Mouse (Mus musculus): ENCODE measurements around the gene Sept6.

Sept6 gene

GRCm38 (mm10) chrX:36991694-36992093 lies at the start of gene Sept6:
Sept6 (minus strand) TSS chrX:36991794.
- DNase-seq = no peak

GRCm38 (mm10) chrX:37028378-37028777 lies 36.8 kb upstream of the Sept6 start:
- DNase-seq = peak in 1 of 2 experiments; percentile 10

- DNase-seq = no peak
Measured at GRCm38 (mm10) chrX:37023652-37024309, 32.2 kb upstream of the Sept6 start.

GRCm38 (mm10) chrX:37022690-37023089 lies 31.1 kb upstream of the Sept6 start:
- DNase-seq = peak; percentile 70 to 76

- DNase-seq = no peak
Measured at GRCm38 (mm10) chrX:37019045-37019444, 27.5 kb upstream of the Sept6 start.

- no peak for DNase-seq
Measured at GRCm38 (mm10) chrX:37018150-37018654, 26.6 kb upstream of the Sept6 start.

- no peak for DNase-seq
Measured at GRCm38 (mm10) chrX:37013870-37014269, 22.3 kb upstream of the Sept6 start.

- DNase-seq = no peak
Measured at GRCm38 (mm10) chrX:36991039-36991438, 555 bp downstream of the Sept6 start.

- DNase-seq = peak; percentile 42 to 44
Measured at GRCm38 (mm10) chrX:36989752-36990404, 1.7 kb downstream of the Sept6 start.

GRCm38 (mm10) chrX:36989234-36989751 lies 2.3 kb downstream of the Sept6 start:
- DNase-seq = peak; percentile 61 to 68

- DNase-seq = peak in 1 of 2 experiments; percentile 21
Measured at GRCm38 (mm10) chrX:36988754-36989153, 2.8 kb downstream of the Sept6 start.

GRCm38 (mm10) chrX:36987851-36988250 lies 3.7 kb downstream of the Sept6 start:
- DNase-seq = no peak

GRCm38 (mm10) chrX:36985041-36985440 lies 6.6 kb downstream of the Sept6 start:
- no peak for DNase-seq

GRCm38 (mm10) chrX:36983654-36984311 lies 7.8 kb downstream of the Sept6 start:
- DNase-seq = peak in 1 of 2 experiments; percentile 20

GRCm38 (mm10) chrX:36982892-36983653 lies 8.5 kb downstream of the Sept6 start:
- DNase-seq = peak; percentile 45 to 58

- no peak for DNase-seq
Measured at GRCm38 (mm10) chrX:36980563-36981187, 10.9 kb downstream of the Sept6 start.

- DNase-seq = no peak
Measured at GRCm38 (mm10) chrX:36977863-36978262, 13.7 kb downstream of the Sept6 start.

- no peak for DNase-seq
Measured at GRCm38 (mm10) chrX:36976980-36977379, 14.6 kb downstream of the Sept6 start.

GRCm38 (mm10) chrX:36976272-36976671 lies 15.3 kb downstream of the Sept6 start:
- DNase-seq = no peak

- peak; percentile 65 to 73 for DNase-seq
Measured at GRCm38 (mm10) chrX:36974905-36975304, 16.7 kb downstream of the Sept6 start.

- no peak for DNase-seq
Measured at GRCm38 (mm10) chrX:36972951-36973471, 18.6 kb downstream of the Sept6 start.

GRCm38 (mm10) chrX:36971156-36971555 lies 20.4 kb downstream of the Sept6 start:
- DNase-seq = no peak
